Mouse (Mus musculus): ENCODE measurements around the gene Dtl. TPM values are rescaled to one million over a fixed set of nuclear protein-coding genes. Genes with fewer than 3 reads are reported as not detected.

Gene Dtl
- polyA plus RNA-seq, 1 experiment: 81.1 TPM

GRCm38 (mm10) chr1:191541014-191541413 is 34.3 kb downstream of the Dtl start:
- no peak overlapping the region for H3K9ac ChIP-seq (ENCODE audit: low read depth, poor library complexity, severe bottlenecking)
- no peaks in the 10 kb centered on the region for H3K27me3 ChIP-seq (ENCODE audit: control insufficient read depth, insufficient read depth, low read length, poor library complexity, severe bottlenecking)
- no peak for TF ChIP-seq CTCF (IDR thresholded peaks at IDR 0.05; ENCODE audit: low read depth, low read length)
- no peak for TF ChIP-seq EP300 (IDR thresholded peaks at IDR 0.05; ENCODE audit: insufficient read depth, low read depth, low read length)
- no peak for TF ChIP-seq POLR2A (IDR thresholded peaks at IDR 0.05; ENCODE audit: insufficient read depth, low read length)
- peaks cover 90% of the 10 kb centered on the region for H3K36me3 ChIP-seq (ENCODE audit: control insufficient read depth, insufficient read depth, low read length, poor library complexity, severe bottlenecking)
- no peaks in the 10 kb centered on the region for H3K4me1 ChIP-seq (ENCODE audit: control insufficient read depth, insufficient read depth, low read length)
- no peaks in the 10 kb centered on the region for H3K9me3 ChIP-seq (replicated peaks; ENCODE audit: control insufficient read depth, insufficient read depth, low read length, poor library complexity, severe bottlenecking)
- no peak overlapping the region for H3K27ac ChIP-seq (ENCODE audit: insufficient read depth, low read length)
- no peak overlapping the region for H3K4me3 ChIP-seq (ENCODE audit: low read depth, low read length)

GRCm38 (mm10) chr1:191540300-191540699 is 35.0 kb downstream of the Dtl start:
- H3K9me3 ChIP-seq (replicated peaks; ENCODE audit: control insufficient read depth, insufficient read depth, low read length, poor library complexity, severe bottlenecking): no peaks in the 10 kb centered on the region
- H3K4me3 ChIP-seq (ENCODE audit: low read depth, low read length): no peak overlapping the region
- H3K9ac ChIP-seq (ENCODE audit: low read depth, poor library complexity, severe bottlenecking): no peak overlapping the region
- H3K4me1 ChIP-seq (ENCODE audit: control insufficient read depth, insufficient read depth, low read length): no peaks in the 10 kb centered on the region
- H3K27me3 ChIP-seq (ENCODE audit: control insufficient read depth, insufficient read depth, low read length, poor library complexity, severe bottlenecking): no peaks in the 10 kb centered on the region
- H3K36me3 ChIP-seq (ENCODE audit: control insufficient read depth, insufficient read depth, low read length, poor library complexity, severe bottlenecking): peaks cover 86% of the 10 kb centered on the region
- TF ChIP-seq POLR2A (IDR thresholded peaks at IDR 0.05; ENCODE audit: insufficient read depth, low read length) (no peak), CTCF (IDR thresholded peaks at IDR 0.05; ENCODE audit: low read depth, low read length) (no peak), EP300 (IDR thresholded peaks at IDR 0.05; ENCODE audit: insufficient read depth, low read depth, low read length) (no peak)
- H3K27ac ChIP-seq (ENCODE audit: insufficient read depth, low read length): no peak overlapping the region

- no peak overlapping the region for H3K27ac ChIP-seq (ENCODE audit: insufficient read depth, low read length)
- no peaks in the 10 kb centered on the region for H3K9me3 ChIP-seq (replicated peaks; ENCODE audit: control insufficient read depth, insufficient read depth, low read length, poor library complexity, severe bottlenecking)
- H3K27me3 ChIP-seq (ENCODE audit: control insufficient read depth, insufficient read depth, low read length, poor library complexity, severe bottlenecking): no peaks in the 10 kb centered on the region
- H3K9ac ChIP-seq (ENCODE audit: low read depth, poor library complexity, severe bottlenecking): no peak overlapping the region
- H3K4me3 ChIP-seq (ENCODE audit: low read depth, low read length): no peak overlapping the region
- no peak for TF ChIP-seq POLR2A (IDR thresholded peaks at IDR 0.05; ENCODE audit: insufficient read depth, low read length)
- H3K4me1 ChIP-seq (ENCODE audit: control insufficient read depth, insufficient read depth, low read length): no peaks in the 10 kb centered on the region
- H3K36me3 ChIP-seq (ENCODE audit: control insufficient read depth, insufficient read depth, low read length, poor library complexity, severe bottlenecking): peaks cover 45% of the 10 kb centered on the region
Observed at GRCm38 (mm10) chr1:191534896-191535295, 40.4 kb downstream of the Dtl start.

GRCm38 (mm10) chr1:191531023-191531422 is 44.3 kb downstream of the Dtl start:
- Histone ChIP-seq H3K9me3 (replicated peaks; ENCODE audit: control insufficient read depth, insufficient read depth, low read length, poor library complexity, severe bottlenecking) (no peaks in the 10 kb centered on the region), H3K27me3 (ENCODE audit: control insufficient read depth, insufficient read depth, low read length, poor library complexity, severe bottlenecking) (no peaks in the 10 kb centered on the region), H3K9ac (ENCODE audit: low read depth, poor library complexity, severe bottlenecking) (no peak overlapping the region), H3K4me3 (ENCODE audit: low read depth, low read length) (no peak overlapping the region), H3K4me1 (ENCODE audit: control insufficient read depth, insufficient read depth, low read length) (no peaks in the 10 kb centered on the region), H3K27ac (ENCODE audit: insufficient read depth, low read length) (no peak overlapping the region), H3K36me3 (ENCODE audit: control insufficient read depth, insufficient read depth, low read length, poor library complexity, severe bottlenecking) (peaks cover 9% of the 10 kb centered on the region)
- no peak for TF ChIP-seq EP300 (IDR thresholded peaks at IDR 0.05; ENCODE audit: insufficient read depth, low read depth, low read length)
- TF ChIP-seq CTCF (IDR thresholded peaks at IDR 0.05; ENCODE audit: low read depth, low read length): no peak
- TF ChIP-seq POLR2A (IDR thresholded peaks at IDR 0.05; ENCODE audit: insufficient read depth, low read length): no peak

- Histone ChIP-seq H3K4me3 (ENCODE audit: low read depth, low read length) (no peak overlapping the region), H3K36me3 (ENCODE audit: control insufficient read depth, insufficient read depth, low read length, poor library complexity, severe bottlenecking) (0 out of 2 replicates have a peak, but pooled peaks cover 4% of the 10 kb centered on the region), H3K9me3 (replicated peaks; ENCODE audit: control insufficient read depth, insufficient read depth, low read length, poor library complexity, severe bottlenecking) (no peaks in the 10 kb centered on the region), H3K4me1 (ENCODE audit: control insufficient read depth, insufficient read depth, low read length) (no peaks in the 10 kb centered on the region), H3K27ac (ENCODE audit: insufficient read depth, low read length) (no peak overlapping the region), H3K27me3 (ENCODE audit: control insufficient read depth, insufficient read depth, low read length, poor library complexity, severe bottlenecking) (no peaks in the 10 kb centered on the region), H3K9ac (ENCODE audit: low read depth, poor library complexity, severe bottlenecking) (no peak overlapping the region)
- TF ChIP-seq CTCF (IDR thresholded peaks at IDR 0.05; ENCODE audit: low read depth, low read length) (no peak), EP300 (IDR thresholded peaks at IDR 0.05; ENCODE audit: insufficient read depth, low read depth, low read length) (no peak), POLR2A (IDR thresholded peaks at IDR 0.05; ENCODE audit: insufficient read depth, low read length) (no peak)
Observed at GRCm38 (mm10) chr1:191529406-191529805, 45.9 kb downstream of the Dtl start.

GRCm38 (mm10) chr1:191527921-191528612 is 47.3 kb downstream of the Dtl start:
- TF ChIP-seq POLR2A (IDR thresholded peaks at IDR 0.05; ENCODE audit: insufficient read depth, low read length): no peak
- Histone ChIP-seq H3K27ac (ENCODE audit: insufficient read depth, low read length) (no peak overlapping the region), H3K27me3 (ENCODE audit: control insufficient read depth, insufficient read depth, low read length, poor library complexity, severe bottlenecking) (no peaks in the 10 kb centered on the region)

More at GRCm38 (mm10) chr1:191527921-191528612, 47.3 kb downstream of the Dtl start:
- Histone ChIP-seq H3K9ac (ENCODE audit: low read depth, poor library complexity, severe bottlenecking) (no peak overlapping the region), H3K36me3 (ENCODE audit: control insufficient read depth, insufficient read depth, low read length, poor library complexity, severe bottlenecking) (no peaks in the 10 kb centered on the region), H3K9me3 (replicated peaks; ENCODE audit: control insufficient read depth, insufficient read depth, low read length, poor library complexity, severe bottlenecking) (no peaks in the 10 kb centered on the region), H3K4me3 (ENCODE audit: low read depth, low read length) (no peak overlapping the region), H3K4me1 (ENCODE audit: control insufficient read depth, insufficient read depth, low read length) (no peaks in the 10 kb centered on the region)
